Mouse (Mus musculus): ENCODE measurements around the gene A730046J19Rik.

A730046J19Rik gene

GRCm38 (mm10) chrX:144153523-144153922, at the start of gene A730046J19Rik:
TSS of gene A730046J19Rik (plus strand) at chrX:144153695.
- no peak for DNase-seq

- DNase-seq, result no peak
Measured at GRCm38 (mm10) chrX:144104619-144105416, 48.7 kb upstream of the A730046J19Rik start.

GRCm38 (mm10) chrX:144136281-144136680, 17.2 kb upstream of the A730046J19Rik start:
- DNase-seq, result no peak

- DNase-seq, result no peak
Measured at GRCm38 (mm10) chrX:144149987-144150386, 3.5 kb upstream of the A730046J19Rik start.

- DNase-seq, result no peak
Measured at GRCm38 (mm10) chrX:144154111-144154510, 616 bp downstream of the A730046J19Rik start.

GRCm38 (mm10) chrX:144162936-144163335, 9.4 kb downstream of the A730046J19Rik start:
- DNase-seq, result no peak
